Mouse (Mus musculus): ENCODE data around the gene Nfkbia.

Gene Nfkbia

DNA sequence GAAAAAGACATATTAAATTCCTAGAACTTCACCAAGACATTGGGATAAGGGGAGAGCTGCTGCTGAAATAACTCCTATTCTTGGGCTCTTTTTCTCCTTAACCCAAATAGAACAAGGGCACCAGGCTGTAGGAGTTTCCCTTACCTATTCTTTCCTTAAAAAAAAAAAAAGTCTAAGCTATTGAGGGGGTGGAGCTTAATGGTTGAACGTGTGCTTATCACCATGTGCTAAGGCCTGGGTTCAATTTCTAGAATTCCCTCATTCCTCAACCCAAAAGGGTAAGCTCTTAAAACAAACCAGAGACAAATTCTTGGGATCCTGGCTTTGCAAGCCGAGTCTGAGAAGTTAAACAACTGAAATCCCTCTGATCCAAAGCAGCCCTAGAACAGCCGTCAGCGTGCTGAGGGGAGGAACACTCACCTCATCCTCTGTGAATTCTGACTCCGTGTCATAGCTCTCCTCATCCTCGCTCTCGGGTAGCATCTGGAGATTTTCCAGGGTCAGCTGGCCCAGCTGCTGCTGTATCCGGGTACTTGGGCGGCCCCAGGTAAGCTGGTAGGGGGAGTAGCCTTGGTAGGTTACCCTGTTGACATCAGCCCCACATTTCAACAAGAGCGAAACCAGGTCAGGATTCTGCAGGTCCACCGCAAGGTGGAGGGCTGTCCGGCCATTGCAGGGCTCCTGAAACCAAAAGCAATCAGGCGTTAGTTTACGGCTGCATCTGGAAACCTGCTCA lies 2.3 kb downstream of the Nfkbia start:
- DNase-seq = no peak

DNA sequence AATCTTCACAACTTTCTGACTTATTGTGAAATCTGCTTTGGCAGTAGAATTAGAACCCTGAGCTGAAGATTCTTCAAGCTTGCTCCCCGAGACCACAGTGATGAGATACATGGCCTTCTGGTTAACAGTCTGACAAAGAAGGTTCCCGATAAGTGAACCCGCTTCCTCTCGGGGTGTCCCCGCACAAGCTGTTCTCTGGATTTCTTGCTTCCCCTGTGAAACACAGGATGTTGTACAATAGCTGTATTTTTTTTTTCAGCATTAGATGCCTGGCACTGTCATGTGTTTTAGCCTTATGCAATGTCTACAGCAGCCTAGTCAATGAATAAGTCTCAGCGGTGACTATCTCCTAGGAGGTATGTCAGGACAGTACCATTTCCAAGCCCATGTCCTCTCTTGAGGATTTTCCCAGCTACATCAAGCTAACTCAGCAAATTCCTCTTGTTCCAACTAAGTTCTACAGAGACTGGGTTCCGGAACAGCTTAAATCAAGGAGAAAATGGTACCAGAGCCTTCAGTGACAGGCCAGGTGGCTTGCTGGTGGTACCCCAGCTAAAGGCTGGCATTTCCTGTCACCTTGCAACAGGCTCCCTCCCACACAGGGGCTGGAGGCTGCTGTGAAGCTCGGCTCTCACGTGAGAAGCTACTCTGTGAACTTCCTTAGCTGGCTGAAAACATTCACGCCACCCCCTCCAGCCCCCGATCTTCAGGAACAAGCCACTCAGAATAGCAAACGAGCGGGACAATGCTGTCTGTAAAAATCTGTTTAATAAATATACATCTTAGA lies 3.6 kb downstream of the Nfkbia start:
- no peak for DNase-seq

DNA sequence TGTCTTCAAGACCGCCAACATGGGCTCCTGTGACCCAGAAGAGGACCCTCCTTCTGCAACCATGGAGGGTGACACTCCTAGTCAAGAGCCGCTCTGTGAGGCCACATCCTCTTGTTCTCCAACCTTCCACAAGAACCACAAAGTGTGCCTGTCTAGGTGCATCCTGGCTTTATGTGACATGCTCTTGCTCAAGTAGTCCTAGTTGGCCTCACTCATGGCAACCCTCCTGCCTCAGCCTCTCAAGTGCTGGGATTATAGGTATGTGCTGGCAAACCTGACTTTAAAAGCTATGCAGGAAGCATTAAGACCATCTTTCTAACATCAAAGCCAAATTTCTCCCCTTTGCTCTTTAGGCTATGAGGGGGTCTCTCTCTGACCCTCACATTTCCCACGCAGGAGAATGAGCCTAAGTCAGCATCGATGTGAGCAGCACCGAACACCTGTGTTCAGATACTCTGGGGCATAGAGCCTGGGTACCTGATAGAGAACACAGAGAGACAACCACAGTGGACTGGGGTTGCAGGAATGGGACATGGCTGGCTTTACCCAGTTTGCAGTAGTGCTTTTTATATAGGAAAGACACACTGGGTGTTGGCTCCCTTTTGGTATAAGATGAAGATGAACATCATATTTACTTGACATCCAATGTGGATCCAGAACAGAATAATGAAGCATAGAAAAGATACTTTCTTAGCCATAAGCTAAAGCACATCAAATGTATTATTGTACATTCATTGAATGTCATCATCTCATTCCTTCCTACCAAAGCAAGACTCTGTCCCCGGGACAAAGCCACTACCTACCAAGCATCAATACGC lies 4.4 kb downstream of the Nfkbia start:
- DNase-seq = no peak

DNA sequence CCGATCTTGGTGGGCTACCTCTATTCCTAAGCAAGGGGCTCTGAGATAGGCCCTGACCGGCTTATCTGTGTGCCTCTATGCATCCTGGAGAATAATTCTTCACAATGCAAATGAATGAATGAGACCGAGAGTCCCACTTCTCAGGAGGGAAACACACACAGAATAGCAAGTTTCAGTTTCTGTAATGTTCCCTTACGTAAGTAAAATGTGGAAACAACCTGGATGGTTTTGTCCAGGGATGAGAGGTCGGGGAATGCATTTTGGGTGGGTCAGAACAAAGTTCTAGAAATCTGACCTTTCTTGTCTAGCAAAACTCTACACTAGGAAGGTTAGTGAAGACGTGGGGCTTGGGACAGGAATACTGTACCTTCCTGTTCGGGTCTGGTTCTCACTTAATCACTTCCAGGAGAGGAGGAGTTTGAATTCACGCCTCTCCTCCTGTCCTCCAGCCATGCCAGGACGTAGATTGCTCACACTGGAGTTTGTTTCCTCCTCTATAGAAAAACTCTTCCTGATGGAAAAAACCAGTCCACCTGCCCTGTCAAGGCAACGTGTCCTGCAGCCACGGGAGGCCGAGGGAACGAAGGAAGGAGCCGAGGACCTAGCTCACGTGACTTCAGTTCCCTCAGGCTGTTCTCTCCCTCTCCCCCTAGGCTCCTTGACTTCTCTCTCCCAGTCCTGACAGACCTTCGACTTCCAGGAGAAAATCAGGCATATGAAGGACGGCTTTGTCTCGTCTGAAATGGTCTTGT lies 5.3 kb downstream of the Nfkbia start:
- no peak for DNase-seq

DNA sequence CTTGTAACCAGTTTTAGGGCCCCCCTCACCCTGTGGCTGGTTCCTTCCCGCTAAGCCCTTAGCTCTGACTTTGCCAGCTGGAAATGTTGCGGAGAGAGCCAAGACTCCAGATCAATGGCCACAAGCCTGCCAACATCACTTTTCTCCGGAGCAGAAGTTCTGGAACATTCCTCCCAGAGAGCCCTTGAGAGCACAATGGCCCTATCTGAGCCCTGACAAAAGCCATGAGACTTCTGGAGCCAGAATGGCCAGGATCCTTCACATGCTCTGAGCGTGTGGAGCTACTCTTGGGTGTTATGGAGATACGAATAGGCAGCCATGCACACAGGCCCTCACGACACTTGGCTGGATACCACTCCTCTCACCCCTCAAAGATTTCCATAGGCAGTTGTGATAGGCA lies 7.6 kb downstream of the Nfkbia start:
- no peak for DNase-seq

DNA sequence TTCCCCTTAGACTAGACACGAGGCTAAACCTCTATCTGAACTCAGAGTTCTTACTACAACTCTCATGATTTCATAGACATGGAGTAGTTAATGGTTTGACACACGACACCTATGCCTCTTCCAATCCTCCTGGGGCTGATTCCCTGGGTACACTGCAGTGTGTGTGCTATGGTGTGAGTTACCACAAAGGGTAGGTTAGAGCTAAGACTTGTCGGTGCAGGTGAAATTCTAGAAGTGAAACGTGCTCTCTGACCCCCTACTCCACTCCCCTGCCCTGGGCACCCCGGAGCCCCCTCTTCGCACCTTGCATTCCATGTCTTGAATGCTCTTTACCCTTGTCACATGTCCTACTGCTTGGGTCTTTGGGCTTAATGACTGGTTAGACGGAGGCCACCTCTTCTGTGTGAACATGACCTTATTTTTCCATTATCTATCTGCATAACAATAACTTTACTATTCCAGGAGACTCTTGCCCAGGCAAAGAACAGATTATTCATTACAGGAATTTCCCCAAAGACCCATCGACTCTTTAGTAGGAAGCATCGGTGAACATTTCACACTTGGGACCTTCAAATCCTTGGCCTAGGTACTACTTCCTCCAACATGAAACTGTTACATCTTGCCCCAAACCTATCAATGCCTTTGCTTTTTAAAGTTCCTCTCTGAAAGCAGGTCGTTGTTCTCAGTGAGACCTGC lies 8.2 kb downstream of the Nfkbia start:
- no peak for DNase-seq

DNA sequence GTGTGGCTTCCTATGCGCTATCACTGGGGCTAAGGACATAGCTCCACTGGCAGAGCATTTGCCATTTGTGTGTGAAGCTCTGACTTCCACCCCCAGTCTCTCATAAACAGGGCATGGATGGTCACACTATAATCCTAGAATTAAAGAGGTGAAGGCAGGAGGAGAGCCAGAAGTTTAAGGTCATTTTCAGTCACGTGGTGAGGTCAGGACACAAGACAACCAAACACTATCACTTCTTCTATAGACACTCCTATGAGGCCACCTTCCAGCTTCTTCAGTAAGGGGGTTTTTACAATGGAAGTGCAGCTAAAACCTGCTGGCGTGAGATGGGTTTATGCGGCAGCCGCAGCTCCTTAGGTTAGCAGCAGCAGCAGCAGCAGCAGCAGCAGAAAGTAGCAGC lies 8.9 kb downstream of the Nfkbia start:
- no peak for DNase-seq

DNA sequence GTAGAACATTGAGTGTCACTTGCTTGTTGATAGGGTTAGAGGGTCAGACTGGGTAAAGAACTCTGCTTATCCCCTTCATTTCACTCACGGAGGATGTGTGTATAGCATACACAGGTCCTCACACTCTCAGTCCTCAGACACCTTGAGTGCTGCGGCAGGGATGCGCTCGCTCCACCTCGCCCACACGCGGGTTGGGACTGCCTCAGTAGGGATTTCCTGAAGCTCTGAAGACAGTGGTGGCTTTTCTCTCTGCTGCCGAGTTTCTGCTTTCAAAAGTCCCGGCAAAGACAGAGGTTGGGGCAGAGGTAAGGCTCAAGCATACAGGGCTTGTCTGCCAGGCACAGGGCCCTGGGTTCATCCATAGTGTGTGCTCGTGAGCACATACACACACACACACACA lies 9.7 kb downstream of the Nfkbia start:
- no peak for DNase-seq

DNA sequence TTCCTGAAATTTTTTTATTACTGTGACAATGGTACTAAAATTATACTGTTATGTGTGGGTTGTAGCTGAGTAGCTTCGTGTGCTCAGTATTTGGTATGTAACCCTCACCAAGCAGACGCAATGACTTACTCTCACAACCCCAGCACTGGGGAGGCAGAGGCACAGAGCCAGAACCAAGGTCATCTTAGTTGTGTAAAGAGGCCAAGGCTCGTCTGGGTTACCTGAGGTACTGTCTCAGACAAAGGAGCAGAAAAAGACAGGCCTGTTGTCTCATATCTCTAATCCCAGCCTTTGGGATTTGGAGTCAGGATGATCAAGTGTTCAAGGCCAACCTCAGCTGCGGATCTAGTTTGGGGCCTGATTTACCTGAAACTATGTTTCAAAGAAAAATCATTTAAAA lies 10.7 kb downstream of the Nfkbia start:
- no peak for DNase-seq

DNA sequence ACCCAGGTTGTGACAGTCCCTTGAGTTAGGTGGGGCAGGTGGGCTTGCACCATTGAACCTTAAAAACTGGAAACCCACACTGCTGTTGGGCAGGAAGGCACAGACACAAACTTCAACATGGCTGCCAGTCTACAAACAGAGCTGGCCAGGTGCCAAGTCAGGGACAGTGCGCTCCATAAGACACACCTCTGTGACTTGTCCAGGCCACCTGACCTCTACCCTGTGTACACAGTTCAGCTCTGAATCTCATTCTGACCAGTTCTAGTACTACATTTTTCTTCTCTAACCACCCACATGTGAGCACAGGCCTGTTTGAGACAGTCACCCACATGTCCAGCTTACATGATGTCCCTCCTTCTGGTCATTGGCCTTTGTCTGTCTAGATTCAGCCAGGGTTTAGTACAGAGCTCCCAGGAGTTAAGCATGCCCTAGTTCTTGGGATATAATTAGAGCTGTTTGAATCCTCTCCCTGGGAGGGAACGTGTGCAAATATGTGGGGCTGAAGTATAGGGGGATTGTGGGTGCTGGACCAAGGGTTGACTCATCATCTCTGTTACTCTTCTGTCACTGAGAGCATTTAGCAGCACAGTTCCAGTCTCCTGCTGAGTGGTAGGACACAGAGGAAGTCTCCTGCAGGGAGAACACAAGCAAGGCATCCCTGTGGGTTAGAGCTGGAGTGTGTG lies 11.8 kb downstream of the Nfkbia start:
- no peak for DNase-seq

DNA sequence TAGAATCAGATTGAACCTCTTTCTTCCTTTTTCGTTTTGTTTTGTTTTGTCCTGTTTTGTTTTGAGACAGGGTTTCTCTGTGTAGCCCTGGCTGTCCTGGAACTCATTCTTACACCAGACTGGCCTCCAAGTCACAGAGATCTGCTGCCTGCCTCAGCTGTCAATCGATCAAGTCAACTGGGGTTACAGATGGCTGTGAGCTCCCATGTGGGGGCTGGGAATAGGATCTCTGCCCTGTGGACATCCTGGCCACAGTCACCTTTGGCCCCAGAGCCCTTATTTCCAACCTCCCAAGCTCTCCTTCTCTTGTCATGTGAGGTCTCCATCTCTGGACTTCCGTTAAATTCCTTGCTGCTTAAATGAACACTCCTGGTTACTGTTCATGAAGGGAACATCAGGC lies 13.5 kb downstream of the Nfkbia start:
- DNase-seq = no peak

DNA sequence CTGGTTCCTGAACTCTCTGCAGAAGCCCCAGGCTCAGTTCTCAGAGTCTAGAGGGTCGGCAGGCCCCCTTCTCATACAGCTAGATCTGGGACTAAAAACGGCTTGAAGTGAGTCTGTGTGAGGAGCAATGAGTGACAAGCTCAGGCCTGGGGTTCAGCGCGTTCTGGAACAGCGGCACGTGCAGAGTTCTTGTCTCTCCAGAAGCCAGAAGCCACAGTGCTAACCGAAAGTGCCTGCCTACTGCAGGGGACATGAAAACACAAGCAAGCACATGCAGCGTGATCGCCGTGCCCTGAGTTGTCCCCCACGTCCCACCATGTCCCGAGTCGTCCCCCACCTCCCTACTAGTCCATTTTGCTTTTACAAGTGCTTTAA lies 18.3 kb downstream of the Nfkbia start:
- DNase-seq = no peak

DNA sequence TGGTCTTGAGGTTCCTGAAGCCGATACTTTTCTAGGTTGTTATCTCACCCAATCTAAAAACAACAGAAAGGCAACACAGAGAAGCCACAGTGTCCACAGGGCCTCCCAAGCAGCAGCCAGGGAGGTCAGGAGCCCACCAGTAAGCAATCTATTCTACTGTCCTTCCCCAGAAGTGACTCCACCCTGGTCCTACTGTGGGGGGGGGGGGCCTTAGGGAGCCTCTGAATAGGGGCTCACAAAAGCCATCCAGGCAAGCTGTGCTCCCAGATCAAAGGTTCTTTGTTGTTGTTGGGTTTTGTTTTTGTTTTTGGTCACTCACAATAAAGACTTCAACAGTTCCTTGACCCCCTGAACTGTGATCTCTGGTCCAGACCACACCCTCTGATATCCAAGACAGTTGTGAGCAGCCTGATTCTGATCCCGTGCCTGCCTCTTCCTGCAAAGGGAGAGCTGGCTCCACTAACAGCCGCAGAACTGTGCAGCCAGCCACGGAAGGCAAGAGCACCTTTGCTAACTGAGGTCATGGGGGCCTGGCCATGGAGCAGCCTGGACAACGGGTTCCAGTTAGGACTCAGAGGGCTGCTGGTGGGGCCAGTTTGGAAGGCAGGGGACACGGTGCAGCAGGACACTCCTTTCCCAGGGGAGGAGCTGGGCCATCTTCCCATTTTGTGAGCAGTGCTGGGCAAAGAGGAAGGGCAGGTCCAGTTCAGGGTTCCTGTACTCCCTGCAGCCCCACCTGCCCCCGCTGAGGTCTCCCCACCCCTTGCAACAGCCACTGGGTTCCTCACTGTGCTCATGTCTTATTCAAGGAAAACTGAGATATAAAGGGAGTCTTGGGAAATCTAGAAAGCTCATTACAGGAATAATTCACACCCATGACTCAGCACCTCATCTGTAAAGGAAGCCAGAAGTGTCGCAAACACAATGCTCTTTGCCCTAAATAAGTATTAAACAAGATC lies 18.9 kb downstream of the Nfkbia start:
- no peak for DNase-seq

DNA sequence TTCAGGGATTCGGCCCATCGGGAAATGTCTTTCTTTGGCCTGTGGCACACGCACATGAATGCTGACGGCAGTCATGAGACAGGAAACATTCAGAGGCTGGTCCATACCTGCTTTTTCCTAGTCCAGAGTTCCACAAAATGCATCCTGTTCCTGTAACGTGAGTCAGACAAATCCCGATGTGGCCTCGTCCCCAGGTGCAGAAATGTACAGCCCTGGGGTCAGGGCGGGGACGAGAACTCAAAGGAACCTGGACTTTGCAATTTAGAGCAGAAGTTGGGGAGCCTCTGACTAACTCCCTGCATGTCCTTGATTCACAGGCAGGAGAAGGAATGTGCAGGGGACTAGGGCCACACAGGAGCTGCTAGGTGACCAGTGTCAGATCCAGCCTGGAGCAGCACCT lies 21.1 kb downstream of the Nfkbia start:
- DNase-seq = no peak

DNA sequence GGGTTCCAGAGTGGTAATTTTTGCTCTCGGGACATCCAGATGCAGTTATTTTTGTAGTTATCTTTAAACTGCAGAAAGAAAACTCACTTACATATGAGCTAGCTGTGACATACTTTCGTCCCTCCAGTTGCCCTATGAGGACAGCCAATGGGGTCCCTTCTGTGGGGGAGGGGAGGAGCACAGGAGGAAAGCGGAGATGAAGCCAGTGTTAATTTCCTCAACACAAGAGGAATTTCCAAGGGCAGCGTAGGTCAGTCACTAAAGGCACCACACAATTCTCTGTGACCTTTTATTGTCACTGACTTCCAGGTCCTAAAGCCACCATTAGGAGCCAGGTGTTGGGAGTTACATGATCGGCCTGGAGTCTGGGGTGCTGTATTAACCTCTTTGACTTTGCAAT lies 22.0 kb downstream of the Nfkbia start:
- DNase-seq = no peak

DNA sequence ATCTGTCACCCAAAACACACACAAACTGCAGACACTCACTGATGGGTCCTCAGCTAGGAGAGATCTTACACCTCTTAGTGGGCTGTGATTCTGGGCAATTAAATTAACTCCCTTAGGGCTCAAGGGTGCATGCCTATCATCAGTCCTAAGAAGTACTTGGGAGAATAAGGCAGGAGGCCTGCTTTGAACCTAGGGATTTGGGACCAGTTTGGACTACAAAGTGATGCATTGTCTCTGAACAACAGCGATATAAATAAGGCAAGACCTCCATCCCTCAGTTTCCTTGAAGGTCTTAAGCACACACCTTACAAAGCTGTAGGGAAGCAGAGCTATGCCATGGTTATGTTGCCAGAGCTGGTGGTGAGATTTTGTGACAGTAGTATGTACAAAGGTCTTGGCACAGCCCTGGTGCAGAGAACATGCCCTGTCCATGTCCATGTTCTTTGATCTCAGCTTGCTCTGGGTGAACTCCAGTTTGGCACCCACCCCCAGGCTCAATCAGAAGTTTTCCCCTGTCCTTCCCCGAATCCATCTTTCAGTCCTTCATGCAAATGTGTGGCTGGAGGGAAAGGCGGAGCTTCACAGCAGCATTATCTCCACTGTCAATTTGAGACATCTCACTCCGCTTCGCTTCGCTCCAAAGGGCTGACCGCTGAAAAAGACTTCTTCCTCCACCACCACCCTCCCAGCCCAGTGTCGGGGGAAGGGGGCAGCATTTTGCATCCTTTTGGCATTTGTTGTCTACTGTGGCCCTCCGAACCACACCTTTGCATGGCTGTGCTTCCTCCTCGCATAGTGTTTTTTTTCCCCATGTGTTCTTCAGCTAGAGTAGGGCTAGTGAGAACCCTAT lies 24.9 kb downstream of the Nfkbia start:
- DNase-seq = no peak

DNA sequence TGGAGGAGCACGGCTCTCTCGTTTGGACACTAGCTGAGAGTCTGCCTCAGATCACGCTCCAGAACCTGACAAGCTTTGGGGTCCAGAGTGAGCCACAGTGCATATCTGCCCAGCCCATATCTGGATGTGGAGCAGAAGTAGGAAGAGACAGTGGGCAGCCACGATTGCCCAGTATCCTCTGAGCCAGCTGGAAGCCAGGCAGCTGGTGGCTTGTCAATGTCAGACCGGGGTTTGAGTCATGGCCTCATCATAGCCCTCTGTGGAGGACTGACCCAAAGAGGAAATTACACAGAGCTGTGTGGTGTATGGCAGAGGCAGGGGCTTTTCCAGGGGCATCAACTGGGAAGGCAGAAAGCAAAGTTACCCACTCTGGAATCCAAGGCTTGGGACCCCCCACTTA lies 25.6 kb downstream of the Nfkbia start:
- no peak for DNase-seq

DNA sequence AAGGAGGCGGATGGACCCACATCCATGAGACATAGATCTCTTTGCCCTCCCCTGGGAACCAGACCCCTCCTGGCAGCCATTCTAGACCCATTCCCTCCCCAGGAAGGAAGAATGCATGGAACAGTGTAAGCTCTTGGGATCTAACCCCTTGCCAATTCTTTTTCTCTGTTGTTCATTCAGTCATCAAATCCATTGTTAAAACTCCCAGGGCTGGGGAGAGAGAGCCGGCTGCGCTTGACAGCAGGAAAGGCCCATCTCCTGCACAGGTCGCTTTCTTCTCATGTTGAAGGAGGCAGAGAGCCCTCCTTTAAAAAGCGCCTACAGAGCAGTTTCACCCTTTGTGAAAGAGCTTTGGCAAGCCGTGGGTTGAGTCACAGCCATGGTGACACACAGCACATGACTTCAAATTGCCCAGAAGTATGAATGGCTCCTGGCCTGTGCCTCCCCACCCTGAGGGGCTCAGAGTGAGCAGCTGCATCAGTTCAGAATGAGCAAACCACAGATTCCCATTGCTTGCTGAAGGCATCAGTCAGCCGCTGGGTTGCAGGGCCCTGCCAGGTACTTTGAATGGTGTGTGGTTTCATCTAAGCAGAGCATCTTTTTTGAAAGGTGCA lies 26.3 kb downstream of the Nfkbia start:
- DNase-seq = no peak

DNA sequence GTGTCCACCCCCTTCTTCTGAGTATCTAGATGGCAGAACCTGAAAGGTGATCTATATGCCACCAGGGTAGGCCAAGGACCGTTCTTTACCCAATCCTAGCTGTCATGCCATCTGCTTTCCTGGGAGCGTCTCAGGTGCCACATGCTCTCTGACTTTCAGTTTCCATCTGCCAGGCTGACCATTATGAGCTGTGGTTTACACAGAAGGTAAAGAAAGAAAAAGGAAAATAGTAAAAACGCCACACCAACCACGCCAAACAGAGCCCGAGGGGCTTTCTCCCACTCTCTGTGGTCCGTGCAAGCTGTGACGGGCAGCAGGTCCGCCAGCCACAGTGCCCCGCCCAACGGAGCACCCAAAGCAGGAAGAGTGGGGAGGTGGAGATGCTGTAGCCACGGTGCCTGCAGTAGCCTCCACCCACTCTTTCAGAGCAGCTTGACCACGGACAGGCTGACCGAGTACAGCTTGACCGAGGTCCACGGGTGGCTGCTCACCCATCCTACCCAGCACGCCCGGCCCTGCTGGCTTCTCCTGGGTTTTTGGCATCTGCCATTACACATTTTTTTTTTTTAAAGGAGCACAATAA lies 27.0 kb downstream of the Nfkbia start:
- no peak for DNase-seq
